Mouse (Mus musculus) embryonic facial prominence, embryonic 11.5 days (tissue): ENCODE measurements around the gene Slc7a4. TPM values are rescaled to one million over a fixed set of nuclear protein-coding genes. Genes with fewer than 3 reads are reported as not detected.

Source experiments
- ATAC-seq: fragments of 200-750 bp; cut with Nextera tagmentation; replicated peaks from 2 replicates; pipeline ENCODE4 v1.8.0; 2017; ENCODE audit warnings: low read depth; ENCODE audit not compliant: insufficient number of reproducible peaks, low FRiP score, low TSS enrichment
- DNase-seq: peaks from one replicate; pipeline ENCODE4 v3.0.0-alpha.2; 2015; ENCODE audit warnings: low spot score
- H3K27ac ChIP-seq: fragments of 300-500 bp; sonication (generic); replicated peaks from 2 replicates; pipeline ENCODE4 v1.5.1; 2014; ENCODE audit warnings: mild to moderate bottlenecking, low read depth, low read length, control low read depth
- H3K27me3 ChIP-seq: fragments of 300-500 bp; sonication (generic); 2 replicates; pipeline ENCODE4 v1.6.1; 2014; ENCODE audit warnings: mild to moderate bottlenecking, low read length, moderate library complexity, mixed read lengths; ENCODE audit not compliant: control insufficient read depth, insufficient read depth
- H3K36me3 ChIP-seq: fragments of 300-500 bp; sonication (generic); replicated peaks from 2 replicates; pipeline ENCODE4 v1.6.1; 2014; ENCODE audit warnings: low read depth, mild to moderate bottlenecking, low read length, moderate library complexity, mixed read lengths; ENCODE audit not compliant: control insufficient read depth, insufficient read depth
- H3K4me1 ChIP-seq: fragments of 300-500 bp; sonication (generic); 2 replicates; pipeline ENCODE4 v1.6.1; 2014; ENCODE audit warnings: low read length, mixed read lengths; ENCODE audit not compliant: control insufficient read depth, insufficient read depth
- H3K4me2 ChIP-seq: fragments of 300-500 bp; sonication (generic); 2 replicates; pipeline ENCODE4 v1.6.1; 2014; ENCODE audit warnings: low read depth, mild to moderate bottlenecking, control low read depth, low read length, moderate library complexity
- H3K4me3 ChIP-seq: fragments of 300-500 bp; sonication (generic); 2 replicates; pipeline ENCODE4 v1.5.1; 2014; ENCODE audit warnings: low read depth, low read length, control low read depth
- H3K9ac ChIP-seq: fragments of 300-500 bp; sonication (generic); replicated peaks from 2 replicates; pipeline ENCODE4 v1.6.1; 2014; ENCODE audit warnings: mild to moderate bottlenecking, control low read depth, low read length
- H3K9me3 ChIP-seq: fragments of 300-500 bp; sonication (generic); replicated peaks from 2 replicates; pipeline ENCODE4 v1.6.1; 2016; ENCODE audit warnings: mild to moderate bottlenecking, low read length, inconsistent platforms, mixed read lengths; ENCODE audit not compliant: control insufficient read depth
- WGBS: fragments of 180-500 bp; shearing (Covaris S2); extraction: QIAGEN DNeasy Blood & Tissue Kit; methylation state at CpG from one replicate; pipeline ENCODE4 v1.1.7; 2014; 5-methylcytosine and 5-hydroxymethylcytosine counted together
- polyA plus RNA-seq: library from polyadenylated mRNA; unstranded; fragments of >200 nt; fragmentation: Nextera tagmentation; extraction: Ambion mirVana; gene quantifications from 2 replicates; pipeline ENCODE4 v1.2.1, GENCODE M21; 2014

Gene Slc7a4
- polyA plus RNA-seq, 1 experiment from 2014 or later: 0.59 TPM

- Histone ChIP-seq H3K4me2 (peak overlapping the region; percentile 32), H3K27ac (0 out of 2 replicates have a peak overlapping the region, but pooled peaks have one; percentile 62), H3K4me3 (no peak overlapping the region), H3K9me3 (no peaks in the 10 kb centered on the region), H3K4me1 (peaks cover 4% of the 10 kb centered on the region; the same call in 1 of the 2 replicates), H3K36me3 (no peaks in the 10 kb centered on the region), H3K27me3 (no peaks in the 10 kb centered on the region), H3K9ac (no peak overlapping the region)
- peak; percentile 80 for DNase-seq
- 8% methylated on average over 18 of the region's 18 CpGs for WGBS
- peak; percentile 80 for ATAC-seq
Measured at GRCm38 (mm10) chr16:17553910-17554685, 28.9 kb downstream of the Slc7a4 start.

GRCm38 (mm10) chr16:17552837-17553236 lies 30.2 kb downstream of the Slc7a4 start:
- no peaks in the 10 kb centered on the region for H3K27me3 ChIP-seq
- WGBS: 78% methylated on average over 7 of the region's 7 CpGs
- ATAC-seq (no peak), DNase-seq (no peak)
- H3K9ac ChIP-seq: no peak overlapping the region
- no peaks in the 10 kb centered on the region for H3K9me3 ChIP-seq
- H3K4me2 ChIP-seq: no peak overlapping the region
- no peak overlapping the region for H3K4me3 ChIP-seq
- no peak overlapping the region for H3K27ac ChIP-seq
- H3K4me1 ChIP-seq: no peaks in the 10 kb centered on the region
- H3K36me3 ChIP-seq: no peaks in the 10 kb centered on the region

DNA sequence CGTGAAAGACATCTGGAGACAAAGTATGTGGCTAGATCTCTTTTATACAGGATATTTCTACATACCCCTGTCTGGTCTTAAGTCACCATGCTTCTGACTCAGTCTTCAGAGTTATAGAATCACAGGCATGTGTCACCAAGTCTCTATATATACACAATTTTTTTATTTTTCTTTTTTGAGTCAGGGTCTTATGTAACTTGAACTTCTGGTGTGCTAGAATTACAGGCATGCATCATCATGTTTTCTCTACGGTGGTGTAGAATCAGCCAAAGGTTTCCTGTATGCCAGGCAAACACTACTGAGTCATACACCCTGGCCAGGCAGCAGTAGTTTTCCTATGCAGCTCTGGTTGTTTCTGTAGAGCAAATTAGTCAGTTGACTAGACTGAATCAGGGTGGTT lies 40.4 kb downstream of the Slc7a4 start:
- 78% methylated on average over 2 of the region's 2 CpGs for WGBS
- no peaks in the 10 kb centered on the region for H3K4me1 ChIP-seq
- H3K36me3 ChIP-seq: no peaks in the 10 kb centered on the region
- no peak overlapping the region for H3K4me2 ChIP-seq
- no peak overlapping the region for H3K27ac ChIP-seq
- no peak for DNase-seq
- ATAC-seq: no peak
- H3K4me3 ChIP-seq: no peak overlapping the region
- H3K27me3 ChIP-seq: no peaks in the 10 kb centered on the region
- no peaks in the 10 kb centered on the region for H3K9me3 ChIP-seq
- no peak overlapping the region for H3K9ac ChIP-seq

DNA sequence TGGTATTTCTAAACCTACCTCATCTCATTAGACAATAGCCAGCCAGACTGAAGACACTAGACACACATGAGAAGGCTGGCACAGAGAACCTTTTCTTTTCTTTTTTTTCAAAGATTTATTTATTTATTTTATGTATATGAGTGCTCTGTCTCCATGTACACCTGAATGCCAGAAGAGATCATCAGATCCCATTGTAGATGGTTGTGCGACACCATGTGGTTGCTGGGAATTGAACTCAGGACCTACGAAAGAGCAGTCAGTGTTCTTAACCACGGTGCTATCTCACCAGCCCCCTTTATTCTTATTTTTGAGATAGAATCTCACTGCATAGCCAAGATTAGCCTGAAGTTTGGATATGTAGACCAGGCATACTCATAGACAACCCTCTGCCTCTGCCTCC lies 46.4 kb downstream of the Slc7a4 start:
- Histone ChIP-seq H3K4me2 (no peak overlapping the region), H3K9ac (no peak overlapping the region), H3K9me3 (no peaks in the 10 kb centered on the region), H3K27ac (no peak overlapping the region), H3K36me3 (no peaks in the 10 kb centered on the region), H3K27me3 (no peaks in the 10 kb centered on the region), H3K4me3 (no peak overlapping the region), H3K4me1 (no peaks in the 10 kb centered on the region)
- 91% methylated on average over 3 of the region's 3 CpGs for WGBS
- ATAC-seq (no peak), DNase-seq (no peak)

DNA sequence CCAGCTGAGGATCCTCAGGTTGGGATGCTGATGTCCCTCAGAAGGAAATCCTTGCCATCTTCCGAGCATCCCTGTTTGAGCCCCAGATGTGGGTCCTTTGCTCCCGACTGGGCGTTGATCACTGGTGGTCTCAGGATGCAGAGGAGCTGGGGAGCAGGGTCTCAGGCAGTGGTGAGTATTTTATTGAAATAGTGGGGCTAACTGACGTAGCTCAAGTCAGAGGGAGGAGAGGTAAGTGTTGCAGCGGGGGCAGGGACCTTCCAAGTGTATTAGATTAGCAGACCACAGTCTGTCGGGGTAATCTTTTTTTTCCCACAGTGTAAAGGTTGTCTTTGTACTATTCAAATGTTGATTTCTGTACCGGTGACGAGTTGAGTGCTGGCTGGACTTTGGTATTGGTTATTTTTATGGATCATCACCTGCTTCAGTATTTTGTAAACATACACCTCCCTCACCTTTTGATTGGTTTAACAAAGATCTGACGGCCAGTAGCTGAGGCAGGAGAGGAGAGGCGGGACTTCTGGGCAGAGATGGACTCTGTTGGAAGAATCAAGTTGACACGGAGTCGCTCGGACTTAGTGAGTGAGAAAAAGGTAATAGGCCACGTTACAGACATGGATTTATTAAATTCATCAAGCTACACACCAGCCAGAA lies 50.2 kb downstream of the Slc7a4 start:
- H3K4me1 ChIP-seq: no peaks in the 10 kb centered on the region
- H3K9ac ChIP-seq: no peak overlapping the region
- H3K36me3 ChIP-seq: no peaks in the 10 kb centered on the region
- H3K9me3 ChIP-seq: no peaks in the 10 kb centered on the region
- H3K4me3 ChIP-seq: no peak overlapping the region
- 66% methylated on average over 14 of the region's 14 CpGs for WGBS
- DNase-seq (no peak), ATAC-seq (no peak)
- H3K27me3 ChIP-seq: no peaks in the 10 kb centered on the region
- H3K4me2 ChIP-seq: no peak overlapping the region
- no peak overlapping the region for H3K27ac ChIP-seq

DNA sequence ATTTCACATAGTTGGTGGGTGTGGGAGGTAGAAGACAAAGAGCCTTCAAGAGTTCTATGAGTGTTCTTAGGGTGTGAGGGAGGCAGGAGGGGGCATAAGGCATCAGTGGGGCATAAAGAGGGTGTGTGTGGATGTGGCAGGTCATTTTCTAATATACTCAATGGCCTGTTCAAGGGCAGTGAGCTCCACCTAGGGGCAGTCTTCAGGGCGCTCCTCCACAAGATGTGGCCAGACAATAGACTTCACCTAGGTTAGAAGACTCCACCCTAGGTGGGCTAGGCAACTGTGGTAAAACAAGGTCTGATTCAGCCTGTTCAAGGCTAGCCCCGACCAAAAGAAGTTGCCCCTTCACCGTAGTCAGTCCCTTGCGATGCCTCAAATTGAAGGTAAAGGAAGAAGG lies 50.7 kb downstream of the Slc7a4 start:
- Histone ChIP-seq H3K27ac (no peak overlapping the region), H3K4me3 (no peak overlapping the region), H3K4me1 (no peaks in the 10 kb centered on the region), H3K36me3 (peaks cover 3% of the 10 kb centered on the region; the same call in 1 of the 2 replicates), H3K27me3 (no peaks in the 10 kb centered on the region), H3K9me3 (no peaks in the 10 kb centered on the region), H3K9ac (no peak overlapping the region), H3K4me2 (no peak overlapping the region; the same call in 1 of the 2 replicates)
- 57% methylated on average over 4 of the region's 4 CpGs for WGBS
- ATAC-seq (no peak), DNase-seq (peak; percentile 14)

DNA sequence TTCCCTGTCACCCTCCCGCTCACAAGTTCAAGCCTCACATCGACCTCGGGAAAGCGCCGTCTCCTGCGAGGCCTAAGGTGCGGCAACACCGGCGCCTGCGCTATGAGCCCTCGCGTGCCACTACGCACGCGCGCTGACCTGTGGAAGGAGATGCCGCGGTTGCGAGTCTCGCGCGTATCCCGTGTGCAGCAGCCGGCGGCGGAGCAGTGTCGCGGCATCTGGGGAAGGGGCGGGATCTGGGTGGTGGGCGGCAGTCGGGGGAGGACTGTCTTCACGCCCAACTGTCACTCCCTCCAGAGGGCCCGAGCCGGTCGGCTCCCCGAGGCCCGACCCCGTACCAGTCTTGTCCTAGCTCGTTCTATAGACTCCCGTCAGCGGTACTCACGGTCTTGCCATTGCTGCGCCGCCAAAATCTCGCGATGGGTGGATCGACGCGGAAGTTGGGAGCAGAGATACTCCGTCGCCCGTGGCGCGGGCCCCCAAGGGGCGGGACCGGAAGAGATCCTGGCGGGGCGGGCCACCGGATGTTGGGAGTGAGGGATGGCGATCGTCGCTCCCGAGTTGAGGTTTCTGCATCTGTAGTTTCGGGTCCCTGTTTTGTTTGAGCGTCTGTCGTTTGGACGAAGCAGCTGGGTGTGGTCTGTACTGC lies 52.2 kb downstream of the Slc7a4 start, which contains the start of gene Thap7:
Gene Thap7 (minus strand): TSS at position 497 of the 649 bp plus-strand sequence.
- Histone ChIP-seq H3K4me3 (peak within 1 kb of the TSS; percentile 69), H3K9me3 (no peaks in the 10 kb centered on the region), H3K27me3 (no peaks in the 10 kb centered on the region), H3K36me3 (peaks cover 6% of the 10 kb centered on the region), H3K4me2 (peak within 1 kb of the TSS; percentile 92), H3K4me1 (no peaks in the 10 kb centered on the region), H3K9ac (peak within 1 kb of the TSS; percentile 83), H3K27ac (peak within 1 kb of the TSS; percentile 78)
- ATAC-seq (peak; percentile 93), DNase-seq (peak; percentile 99)
- WGBS: under 1% methylated on average over 67 of the region's 67 CpGs
